11 mouse cellular contexts compared by ENCODE assay signal in genomic region chr2:166307551-166307950, GRCm38 (mm10).
"Had no signal": no experiment of that assay in that cellular context is flagged by ENCODE, and none has a peak within 500 bp of the region (broad histone marks: within the 10 kb centered on the region; RNA-seq: fewer than 3 reads in every experiment).

No protein-coding gene starts in this region.

- H3K4me3 ChIP-seq: layer of hippocampus, adult 2 months; liver, embryonic 15.5 days; stomach, embryonic 15.5 days had no signal

- H3K9me3 ChIP-seq: liver, embryonic 15.5 days; stomach, embryonic 15.5 days had no signal

- H3K4me1 ChIP-seq: liver, embryonic 15.5 days had no signal

- H3K9ac ChIP-seq: liver, embryonic 15.5 days; stomach, embryonic 15.5 days had no signal

- H3K27me3 ChIP-seq: liver, embryonic 15.5 days; stomach, embryonic 15.5 days had no signal

- DNase-seq: kidney, postnatal 10 days; kidney, postnatal 4 days; lung, adult 2 months; lung, postnatal 36 days; right cerebral cortex, postnatal 14 days; thymus, postnatal 36 days had no signal

- H3K27ac ChIP-seq: layer of hippocampus, adult 2 months; liver, embryonic 15.5 days; stomach, embryonic 15.5 days had no signal

- H3K36me3 ChIP-seq: liver, embryonic 15.5 days; stomach, embryonic 15.5 days had no signal

- H3K4me2 ChIP-seq: liver, embryonic 11.5 days; liver, embryonic 15.5 days; stomach, embryonic 15.5 days had no signal

- ATAC-seq: lung, postnatal 0 days had no signal
